Mouse (Mus musculus) layer of hippocampus, postnatal 25 days (tissue): ENCODE results near the gene Morc4. TPM values are rescaled to one million over a fixed set of nuclear protein-coding genes. Genes with fewer than 3 reads are reported as not detected.

Source experiments
- DNase-seq, 2 experiments: peaks; one replicate each; pipeline ENCODE4 v3.0.0; 2022; ENCODE audit warnings: mixed read lengths in 2 of 2, low spot score in 1 of 2; ENCODE audit errors: extremely low spot score in 1 of 2
- total RNA-seq, 2 experiments: library from RNA; stranded (reverse); gene quantifications; 2 replicates each; pipeline ENCODE4 v1.2.3; 2021

The Morc4 gene
- 1 to 10 TPM; 3.8 to 5.8 TPM for total RNA-seq

GRCm38 (mm10) chrX:139870938-139871791 lies at the start of gene Morc4:
Morc4 (minus strand) TSS chrX:139871677.
- DNase-seq: peak; percentile 13 to 18

GRCm38 (mm10) chrX:139920572-139920971 lies 49.1 kb upstream of the Morc4 start:
- DNase-seq: no peak

- no peak for DNase-seq
Observed at GRCm38 (mm10) chrX:139891387-139891786, 19.9 kb upstream of the Morc4 start.

GRCm38 (mm10) chrX:139883221-139883620 lies 11.7 kb upstream of the Morc4 start:
- no peak for DNase-seq

- no peak for DNase-seq
Observed at GRCm38 (mm10) chrX:139877936-139878335, 6.5 kb upstream of the Morc4 start.

- DNase-seq: no peak
Observed at GRCm38 (mm10) chrX:139877105-139877504, 5.6 kb upstream of the Morc4 start.

- DNase-seq: no peak
Observed at GRCm38 (mm10) chrX:139870300-139870711, 1.2 kb downstream of the Morc4 start.

GRCm38 (mm10) chrX:139859402-139859801 lies 12.1 kb downstream of the Morc4 start:
- DNase-seq: no peak

- DNase-seq: no peak
Observed at GRCm38 (mm10) chrX:139854795-139855194, 16.7 kb downstream of the Morc4 start.

- DNase-seq: no peak
Observed at GRCm38 (mm10) chrX:139841091-139841490, 30.4 kb downstream of the Morc4 start.

GRCm38 (mm10) chrX:139839057-139839456 lies 32.4 kb downstream of the Morc4 start:
- no peak for DNase-seq

GRCm38 (mm10) chrX:139832464-139832863 lies 39.0 kb downstream of the Morc4 start:
- DNase-seq: peak; percentile 13 to 53

- no peak for DNase-seq
Observed at GRCm38 (mm10) chrX:139828363-139829092, 42.9 kb downstream of the Morc4 start.

- DNase-seq: no peak
Observed at GRCm38 (mm10) chrX:139826926-139827325, 44.6 kb downstream of the Morc4 start.

- DNase-seq: no peak
Observed at GRCm38 (mm10) chrX:139825402-139825801, 46.1 kb downstream of the Morc4 start.

GRCm38 (mm10) chrX:139815201-139815600 lies 56.3 kb downstream of the Morc4 start:
- DNase-seq: no peak

- no peak for DNase-seq
Observed at GRCm38 (mm10) chrX:139814018-139814635, 57.4 kb downstream of the Morc4 start.

GRCm38 (mm10) chrX:139813299-139814002 lies 58.0 kb downstream of the Morc4 start:
- DNase-seq: no peak

GRCm38 (mm10) chrX:139812636-139813298 lies 58.7 kb downstream of the Morc4 start:
- no peak for DNase-seq

GRCm38 (mm10) chrX:139808501-139808900 lies 63.0 kb downstream of the Morc4 start:
- no peak for DNase-seq
